Mouse (Mus musculus) kidney, postnatal 10 days (tissue): Measurements from ENCODE around the gene Mc1r.
A peak's percentile ranks its signal among the peaks of the same experiment; 100 is the strongest.
"Not testable (repeated sequence)": the region's sequence is repeated elsewhere in the genome, so short reads cannot be mapped to it uniquely, and the experiment has no call there.

Experiments
- DNase-seq: peaks from one replicate; pipeline ENCODE4 v3.0.0; 2021; ENCODE audit warnings: mixed read lengths

Mc1r gene

DNA sequence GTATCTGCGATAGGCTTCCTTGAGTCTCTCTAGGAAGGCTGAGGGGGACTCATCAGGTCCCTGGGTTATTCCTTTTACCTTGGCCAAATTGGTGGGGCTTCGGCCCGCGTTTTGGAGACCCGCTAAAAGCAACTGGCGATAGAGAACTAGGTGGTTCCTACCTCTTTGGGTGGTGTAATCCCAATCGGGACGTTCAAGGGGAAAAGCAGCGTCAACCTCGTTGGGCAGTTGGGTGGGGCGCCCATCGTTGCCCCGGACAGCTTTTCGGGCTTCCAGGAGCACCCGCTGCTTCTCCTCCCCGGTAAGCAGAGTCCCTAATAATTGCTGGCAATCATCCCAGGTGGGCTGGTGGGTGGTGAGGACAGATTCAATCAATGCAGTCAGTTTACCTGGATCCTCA lies 25.5 kb downstream of the Mc1r start:
- no peak for DNase-seq

DNA sequence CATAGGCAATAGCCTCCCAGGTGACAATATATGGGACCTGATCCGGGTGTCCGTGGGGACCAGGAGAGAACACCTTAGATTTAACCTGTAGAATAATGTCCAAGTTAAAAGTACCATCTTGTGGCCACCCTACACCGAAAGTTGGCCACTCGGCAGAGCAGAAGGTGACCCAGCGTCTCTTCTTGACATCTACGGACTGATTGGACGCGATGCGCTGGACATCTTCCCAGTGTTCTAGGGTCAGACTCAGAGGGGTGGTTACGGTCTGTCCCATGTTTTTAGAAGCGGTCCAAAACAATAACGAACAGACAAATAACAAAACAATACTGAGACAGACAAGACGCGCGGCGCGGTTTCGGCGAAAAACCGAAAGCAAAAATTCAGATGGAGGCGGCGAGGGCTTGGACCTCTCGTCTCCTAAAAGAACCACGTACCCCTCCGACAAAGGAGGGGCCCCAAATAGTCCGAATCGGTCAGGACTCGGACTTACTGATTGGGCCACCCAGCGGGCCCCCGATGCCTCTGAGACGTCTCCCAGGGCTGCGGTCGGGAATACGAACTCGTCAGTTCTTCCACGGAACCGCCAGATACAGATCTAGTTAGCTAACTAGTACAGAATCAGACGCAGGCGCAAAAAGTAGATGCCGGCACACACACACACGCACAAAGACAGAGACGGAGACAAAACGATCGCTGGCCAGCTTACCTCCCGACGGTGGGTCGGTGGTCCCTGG lies 26.5 kb downstream of the Mc1r start:
- DNase-seq, result not testable (repeated sequence)

DNA sequence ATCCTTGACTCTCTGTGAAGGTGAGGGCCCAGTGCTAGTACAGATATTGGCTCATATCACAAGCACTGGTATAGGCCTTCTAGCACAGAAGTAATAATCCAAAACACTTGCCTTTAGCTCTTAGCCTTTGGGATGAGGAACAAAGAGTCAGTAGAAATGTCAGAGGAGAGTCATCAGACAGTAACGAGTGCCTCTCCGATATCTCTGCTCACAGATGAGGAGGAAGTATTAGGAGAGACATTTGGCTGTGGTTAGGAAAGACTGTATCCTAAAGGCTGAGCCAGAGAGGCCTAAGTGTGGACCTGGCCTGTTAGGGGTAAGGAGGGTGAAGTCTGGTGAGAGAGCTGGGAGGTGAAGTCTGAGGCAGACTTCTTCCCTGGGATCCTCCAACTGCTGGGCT lies 34.9 kb downstream of the Mc1r start:
- no peak for DNase-seq

DNA sequence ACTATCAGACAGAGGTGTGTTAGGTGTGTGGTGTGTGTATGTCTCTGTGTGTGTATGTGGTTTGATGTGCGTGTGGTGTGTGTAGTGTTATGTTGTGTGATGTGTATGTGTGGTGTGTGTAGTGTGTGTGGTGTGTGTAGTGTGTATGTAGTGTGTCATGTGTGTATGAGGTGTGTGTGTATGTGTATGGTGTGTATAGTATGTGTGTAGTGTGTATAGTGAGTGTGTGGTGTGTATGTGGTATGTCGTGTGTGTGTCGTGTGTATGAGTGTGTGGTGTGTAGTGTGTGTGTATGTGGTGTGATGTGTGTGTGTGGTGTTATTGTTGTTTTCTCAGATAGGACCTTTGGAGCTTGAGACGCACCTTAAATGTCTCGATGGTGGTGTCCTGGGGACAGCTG lies 35.4 kb downstream of the Mc1r start:
- no peak for DNase-seq

DNA sequence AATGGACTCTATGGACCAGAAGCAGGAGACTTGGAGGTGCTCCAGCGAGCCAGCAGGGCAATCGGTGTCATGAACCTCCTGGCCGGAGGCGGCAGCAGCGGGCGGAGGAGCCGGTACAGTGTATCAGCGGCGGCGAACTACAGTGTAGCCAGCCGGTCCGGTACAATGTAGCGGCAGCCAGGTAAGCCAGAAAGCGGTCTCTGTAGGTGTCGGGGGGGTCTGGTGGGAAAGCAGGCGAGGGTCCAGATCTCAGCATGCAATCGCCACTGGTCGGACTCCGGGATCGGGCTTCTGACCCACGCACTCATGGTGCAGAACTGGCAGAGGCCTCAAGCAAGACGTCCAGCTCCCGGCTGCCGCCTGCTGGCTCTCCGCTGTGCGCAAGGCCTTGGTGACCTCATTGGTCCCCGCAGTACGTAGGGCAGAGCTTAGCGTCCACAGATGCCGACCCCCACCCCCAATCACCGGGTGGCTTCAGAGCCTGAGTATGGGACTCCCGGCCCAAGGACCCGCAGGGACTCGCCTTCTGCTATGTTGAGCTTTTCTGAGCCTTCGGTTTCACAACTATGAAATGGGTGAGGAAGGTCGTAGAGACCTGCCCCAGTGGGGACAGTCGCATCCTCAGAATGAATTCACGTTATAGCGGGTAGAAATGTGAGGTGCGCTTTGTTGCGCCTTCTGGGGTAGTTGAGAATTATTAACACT lies 36.1 kb downstream of the Mc1r start:
- DNase-seq, result peak; percentile 97

DNA sequence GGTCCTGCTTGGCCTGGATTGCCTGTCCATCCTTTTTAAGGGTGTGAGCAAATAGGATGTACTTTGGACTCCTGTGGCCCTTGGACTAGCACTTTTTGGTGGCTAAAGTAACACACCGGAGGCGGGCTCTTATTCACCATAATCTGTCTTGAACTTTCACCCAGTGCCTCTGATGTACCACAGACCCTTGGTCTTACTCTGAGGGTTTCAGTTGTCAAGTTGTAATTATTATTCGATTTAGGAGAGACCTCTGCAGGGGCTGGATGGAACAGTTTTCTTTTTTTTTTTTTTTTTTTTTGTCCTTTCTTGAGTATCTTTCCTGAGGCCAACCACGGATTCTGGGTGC lies 36.6 kb downstream of the Mc1r start:
- DNase-seq, result peak; percentile 57

DNA sequence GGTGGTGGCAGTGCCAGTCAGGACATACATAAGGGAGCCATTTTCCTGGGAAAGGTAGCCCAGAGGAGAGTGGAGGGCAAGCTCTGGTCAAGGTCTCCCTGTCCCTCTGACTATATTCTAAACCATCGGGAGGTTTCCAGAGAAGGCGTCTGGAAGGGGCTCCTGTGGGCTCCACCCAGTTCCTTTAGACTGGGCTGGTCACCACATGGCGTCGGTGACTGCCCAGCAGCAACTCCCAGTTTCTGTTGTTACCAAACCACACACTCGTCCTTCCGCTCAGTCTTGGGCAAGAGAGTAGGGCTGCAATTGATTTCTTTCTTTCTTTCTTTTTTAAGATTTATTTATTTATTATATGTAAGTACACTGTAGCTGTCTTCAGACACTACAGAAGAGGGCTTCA lies 37.2 kb downstream of the Mc1r start:
- DNase-seq, result no peak

DNA sequence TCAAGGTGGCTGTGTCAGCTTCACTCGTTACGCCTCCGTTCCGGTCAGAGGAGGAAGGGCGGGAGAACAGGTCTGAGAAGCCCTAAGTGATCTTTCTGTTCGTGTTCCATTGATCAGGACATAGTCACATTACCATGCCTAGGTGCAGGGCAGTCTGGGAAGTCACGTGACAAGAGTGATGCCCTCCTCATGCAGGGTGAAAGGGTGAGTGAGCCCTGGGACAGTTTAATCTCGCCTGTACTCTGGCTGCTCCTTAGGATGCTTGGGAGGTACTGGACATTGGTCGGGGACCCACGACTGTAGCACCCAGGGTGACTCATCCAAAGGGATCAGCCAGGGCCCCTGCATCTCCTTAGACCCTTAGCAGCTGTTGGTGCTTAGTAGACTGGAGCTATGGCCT lies 39.1 kb downstream of the Mc1r start:
- DNase-seq, result no peak

DNA sequence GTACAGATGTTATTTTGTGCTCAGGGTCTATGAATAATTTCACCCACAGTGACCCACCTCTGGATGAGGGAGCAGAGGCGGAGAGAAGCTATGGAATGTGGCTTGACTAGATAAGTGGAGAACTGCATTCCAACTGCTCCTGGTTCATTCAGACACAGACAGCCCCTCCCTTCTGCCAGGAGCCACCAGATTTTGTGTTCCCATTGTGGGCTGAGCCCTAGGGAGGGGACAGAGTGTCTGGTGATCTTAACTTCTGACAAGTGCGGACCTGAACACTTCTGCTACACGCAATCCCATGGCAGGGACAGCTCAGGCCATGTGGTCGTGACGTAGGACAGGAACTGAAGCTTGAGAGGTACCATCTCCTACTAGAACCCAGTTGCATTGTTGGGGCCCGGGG lies 39.9 kb downstream of the Mc1r start:
- no peak for DNase-seq

DNA sequence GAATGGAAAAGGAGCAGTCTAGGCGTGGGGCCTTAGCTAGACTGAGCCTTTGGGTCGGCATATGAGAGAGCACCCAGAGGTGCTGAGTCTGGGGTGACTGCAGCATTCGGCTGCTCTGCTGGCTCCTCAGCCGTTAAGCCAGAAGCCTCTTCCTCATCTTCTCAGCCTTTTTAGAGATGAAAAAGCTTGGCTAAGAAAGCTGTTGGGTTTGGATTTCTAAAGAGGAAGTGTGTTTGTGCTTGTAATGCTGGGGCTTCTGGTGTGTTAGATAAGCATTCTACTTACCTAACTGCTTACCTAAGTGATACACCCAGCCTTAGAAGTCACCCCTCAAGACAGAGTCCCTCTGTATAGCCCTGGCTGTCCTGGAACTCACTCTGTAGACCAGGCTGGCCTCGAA lies 43.9 kb downstream of the Mc1r start:
- DNase-seq, result no peak

DNA sequence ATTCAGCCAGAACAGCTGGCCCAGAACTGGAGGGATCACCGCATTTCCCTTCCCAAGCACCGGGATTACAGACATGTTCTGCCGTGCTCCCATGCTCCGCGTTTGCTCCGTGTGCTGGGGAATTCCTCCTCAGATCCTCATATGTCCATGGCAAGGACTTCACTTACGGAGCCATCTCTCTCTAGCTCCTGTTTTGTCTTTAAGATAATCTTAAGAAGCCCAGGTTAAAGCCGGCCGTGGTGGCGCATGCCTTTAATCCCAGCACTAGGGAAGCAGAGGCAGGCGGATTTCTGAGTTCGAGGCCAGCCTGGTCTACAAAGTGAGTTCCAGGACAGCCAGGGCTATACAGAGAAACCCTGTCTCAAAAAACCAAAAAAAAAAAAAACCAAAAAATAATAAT lies 44.8 kb downstream of the Mc1r start:
- not testable (repeated sequence) for DNase-seq

DNA sequence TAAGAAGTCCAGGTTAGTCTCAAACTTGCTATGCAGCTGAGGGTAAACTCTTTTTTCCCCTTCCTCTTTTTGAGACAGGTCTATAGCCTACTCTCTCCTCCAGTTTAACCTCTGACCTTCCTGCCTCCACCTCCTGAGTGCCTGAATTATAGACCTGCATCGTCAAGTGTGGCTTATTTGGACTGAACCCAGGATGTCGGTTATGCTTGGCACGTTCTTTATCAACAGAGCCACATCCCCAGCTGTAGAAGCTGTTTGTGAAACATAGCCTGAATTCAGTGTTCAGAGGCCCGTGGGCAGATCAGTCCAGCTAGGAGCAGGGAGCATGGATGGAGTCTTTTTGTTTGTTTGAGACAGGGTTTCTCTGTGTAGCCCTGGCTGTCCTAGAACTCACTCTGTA lies 45.2 kb downstream of the Mc1r start:
- DNase-seq, result no peak

DNA sequence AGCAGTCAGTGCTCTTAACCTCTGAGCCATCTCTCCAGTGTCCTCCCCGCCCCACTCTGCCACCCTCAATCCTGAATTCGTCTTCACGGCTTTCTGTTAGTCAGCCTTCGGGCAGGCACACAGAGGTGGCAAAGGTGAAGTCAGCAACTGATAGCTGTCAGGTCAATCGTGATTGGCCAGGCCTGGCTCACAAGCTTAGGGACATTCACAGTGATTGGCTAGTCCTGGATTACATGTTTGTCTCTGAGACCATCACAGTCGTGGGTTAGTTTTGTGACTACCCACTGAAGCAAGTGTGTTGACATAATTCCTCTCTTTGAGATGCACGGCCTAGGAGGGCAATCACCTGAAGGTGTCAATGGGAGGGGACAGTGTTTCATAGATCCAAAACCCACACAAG lies 46.4 kb downstream of the Mc1r start:
- no peak for DNase-seq

DNA sequence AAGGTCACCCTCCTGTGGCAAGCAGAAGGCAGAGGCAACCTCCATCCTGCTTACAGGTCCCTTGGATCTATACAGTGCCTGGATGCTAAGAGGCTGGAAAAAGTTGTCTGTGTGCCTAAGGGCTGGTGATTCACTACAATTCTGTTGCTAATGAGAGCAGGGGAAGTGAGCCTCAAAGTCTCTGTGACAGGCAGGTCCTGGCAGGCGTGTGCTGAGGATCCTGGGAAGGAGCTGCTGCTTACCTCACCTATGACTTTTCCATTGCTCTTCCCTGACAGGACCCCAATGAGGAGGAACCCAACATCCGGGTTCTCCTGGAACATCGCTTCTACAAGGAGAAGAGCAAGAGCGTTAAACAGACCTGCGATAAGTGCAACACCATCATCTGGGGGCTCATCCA lies 47.0 kb downstream of the Mc1r start:
- no peak for DNase-seq

DNA sequence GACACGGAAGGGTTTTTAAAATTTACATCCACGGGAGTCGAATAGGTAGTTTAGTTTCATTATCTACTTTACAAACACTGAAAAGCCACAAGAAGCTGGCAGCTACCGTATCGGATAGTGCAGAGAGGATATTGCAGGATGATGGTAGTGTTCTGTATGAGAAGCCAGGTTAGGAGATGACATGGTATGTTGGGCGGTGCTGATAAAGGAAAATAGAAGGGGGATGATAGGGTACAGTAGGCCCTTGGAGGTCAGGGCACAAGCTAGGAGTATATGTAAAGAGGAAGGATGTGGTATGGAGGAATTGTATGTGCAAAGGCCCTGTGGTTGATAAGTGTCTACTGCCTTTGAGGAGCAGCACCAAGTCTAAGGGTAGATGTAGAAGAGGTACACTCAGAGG lies 47.7 kb downstream of the Mc1r start:
- no peak for DNase-seq
